Mouse (Mus musculus) lung, embryonic 16.5 days (tissue): ENCODE measurements around the gene Polr2j. TPM values are rescaled to one million over a fixed set of nuclear protein-coding genes. Genes with fewer than 3 reads are reported as not detected.

ENCODE experiments used
- ATAC-seq: fragments of 200-750 bp; cut with Nextera tagmentation; 2 replicates; pipeline ENCODE4 v1.8.0; 2017; ENCODE audit warnings: low read depth, mild to moderate bottlenecking, moderate library complexity
- H3K27ac ChIP-seq: fragments of 300-500 bp; sonication (generic); 2 replicates; pipeline ENCODE4 v1.5.1; 2014; ENCODE audit warnings: mild to moderate bottlenecking, control low read depth, low read length
- H3K27me3 ChIP-seq: fragments of 300-500 bp; sonication (generic); 2 replicates; pipeline ENCODE4 v1.6.1; 2014; ENCODE audit warnings: low read depth, low read length, mixed read lengths; ENCODE audit not compliant: control insufficient read depth, insufficient read depth
- H3K36me3 ChIP-seq: fragments of 300-500 bp; sonication (generic); 2 replicates; pipeline ENCODE4 v1.6.1; 2014; ENCODE audit warnings: low read length; ENCODE audit not compliant: control insufficient read depth, insufficient read depth
- H3K4me1 ChIP-seq: fragments of 300-500 bp; sonication (generic); replicated peaks from 2 replicates; pipeline ENCODE4 v1.6.1; 2014; ENCODE audit warnings: low read length, mixed read lengths; ENCODE audit not compliant: control insufficient read depth, insufficient read depth
- H3K4me2 ChIP-seq: fragments of 300-500 bp; sonication (generic); 2 replicates; pipeline ENCODE4 v1.6.1; 2014; ENCODE audit warnings: low read depth, low read length, control low read depth
- H3K4me3 ChIP-seq: fragments of 300-500 bp; sonication (generic); 2 replicates; pipeline ENCODE4 v1.5.1; 2014; ENCODE audit warnings: mild to moderate bottlenecking, low read length, control low read depth
- H3K9ac ChIP-seq: fragments of 300-500 bp; sonication (generic); 2 replicates; pipeline ENCODE4 v1.6.1; 2014; ENCODE audit warnings: low read length, control low read depth
- H3K9me3 ChIP-seq: fragments of 300-500 bp; sonication (generic); 2 replicates; pipeline ENCODE4 v1.6.1; 2016; ENCODE audit warnings: low read length; ENCODE audit not compliant: control insufficient read depth
- WGBS: fragments of 180-500 bp; shearing (Covaris S2); extraction: QIAGEN DNeasy Blood & Tissue Kit; methylation state at CpG from one replicate; pipeline ENCODE4 v1.1.7; 2014; 5-methylcytosine and 5-hydroxymethylcytosine counted together
- polyA plus RNA-seq: library from polyadenylated mRNA; unstranded; fragments of >200 nt; fragmentation: Nextera tagmentation; extraction: Ambion mirVana; gene quantifications from 2 replicates; pipeline ENCODE4 v1.2.1, GENCODE M21; 2015

The Polr2j gene
- polyA plus RNA-seq, 1 experiment from 2014 or later = 211 TPM

DNA sequence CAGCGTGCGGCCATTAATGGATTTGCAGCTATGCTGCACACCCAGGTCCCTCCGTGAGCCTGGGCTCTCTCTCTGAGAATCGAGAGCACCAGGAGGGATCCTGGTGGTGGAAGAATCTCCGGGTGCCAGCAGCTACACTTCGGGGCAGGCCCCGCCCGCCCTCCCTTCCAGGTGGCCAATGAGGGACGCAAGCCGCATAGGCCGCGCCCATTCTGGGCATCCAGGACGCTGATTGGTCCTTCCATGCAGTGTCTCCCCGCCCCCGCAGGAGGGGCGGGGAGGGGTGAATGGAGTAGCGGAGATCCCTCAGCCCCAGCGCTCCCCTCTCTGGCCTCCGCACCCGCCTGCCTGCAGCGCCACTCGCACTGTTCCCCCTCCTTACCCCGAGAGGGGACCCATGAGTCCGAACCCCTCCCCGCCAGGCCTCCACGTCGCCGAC is 32.7 kb upstream of the Polr2j start, which contains the start of gene Rasa4:
Gene Rasa4 (plus strand): TSS at position 248 of the 439 bp plus-strand sequence.
- H3K9ac ChIP-seq = peak within 1 kb of the TSS; percentile 68
- ATAC-seq = peak; percentile 99
- H3K4me2 ChIP-seq = peak within 1 kb of the TSS; percentile 95
- H3K36me3 ChIP-seq = no peaks in the 10 kb centered on the region
- H3K27me3 ChIP-seq = peaks cover 14% of the 10 kb centered on the region
- no peaks in the 10 kb centered on the region for H3K9me3 ChIP-seq
- WGBS = under 1% methylated on average over 21 of the region's 28 CpGs
- H3K4me1 ChIP-seq = peaks cover 11% of the 10 kb centered on the region; the same call in 1 of the 2 replicates
- no peak within 1 kb of the TSS for H3K27ac ChIP-seq
- peak within 1 kb of the TSS; percentile 59 for H3K4me3 ChIP-seq

DNA sequence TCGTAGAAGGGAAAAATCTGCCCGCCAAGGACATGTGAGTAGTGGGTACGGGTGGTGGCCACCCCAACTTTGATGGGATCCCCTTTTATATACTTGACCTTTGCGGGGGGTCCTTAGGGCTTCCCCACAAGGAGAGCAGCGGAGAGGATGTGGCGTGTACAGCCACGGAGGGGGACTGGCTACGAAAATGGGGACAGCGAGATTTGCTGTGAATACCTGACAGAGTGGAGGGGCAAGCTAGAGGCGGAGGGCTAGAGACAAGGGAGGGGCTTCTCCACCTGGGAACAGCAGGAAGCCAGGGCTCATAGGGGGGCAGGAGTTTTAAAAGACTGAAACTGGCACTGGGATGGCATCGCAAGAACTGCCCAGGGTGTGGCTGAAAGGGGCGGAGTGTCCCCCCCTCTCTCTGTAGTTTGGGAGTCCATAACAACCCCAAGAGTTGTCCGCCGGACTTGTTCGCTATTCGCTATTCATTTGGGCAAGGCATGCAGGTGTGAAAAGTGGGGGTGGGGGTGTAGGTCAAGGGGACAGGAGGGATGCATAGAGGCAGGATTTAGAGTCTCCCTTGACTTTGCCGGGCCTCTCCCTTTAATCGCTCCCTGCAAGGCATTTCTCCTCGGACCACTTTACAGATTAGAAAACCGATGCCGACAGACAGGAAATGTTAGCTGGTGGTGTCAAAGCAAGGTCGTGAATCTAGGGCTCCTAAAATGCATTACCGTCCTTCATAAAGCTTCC is 32.1 kb upstream of the Polr2j start:
- H3K4me2 ChIP-seq = peak overlapping the region; percentile 95
- H3K9ac ChIP-seq = peak overlapping the region; percentile 68
- H3K36me3 ChIP-seq = no peaks in the 10 kb centered on the region
- peaks cover 11% of the 10 kb centered on the region; the same call in 1 of the 2 replicates for H3K4me1 ChIP-seq
- H3K27me3 ChIP-seq = peaks cover 14% of the 10 kb centered on the region
- ATAC-seq = peak; percentile 37
- H3K9me3 ChIP-seq = no peaks in the 10 kb centered on the region
- WGBS = 3% methylated on average over 23 of the region's 23 CpGs
- H3K27ac ChIP-seq = no peak overlapping the region
- H3K4me3 ChIP-seq = peak overlapping the region; percentile 59

DNA sequence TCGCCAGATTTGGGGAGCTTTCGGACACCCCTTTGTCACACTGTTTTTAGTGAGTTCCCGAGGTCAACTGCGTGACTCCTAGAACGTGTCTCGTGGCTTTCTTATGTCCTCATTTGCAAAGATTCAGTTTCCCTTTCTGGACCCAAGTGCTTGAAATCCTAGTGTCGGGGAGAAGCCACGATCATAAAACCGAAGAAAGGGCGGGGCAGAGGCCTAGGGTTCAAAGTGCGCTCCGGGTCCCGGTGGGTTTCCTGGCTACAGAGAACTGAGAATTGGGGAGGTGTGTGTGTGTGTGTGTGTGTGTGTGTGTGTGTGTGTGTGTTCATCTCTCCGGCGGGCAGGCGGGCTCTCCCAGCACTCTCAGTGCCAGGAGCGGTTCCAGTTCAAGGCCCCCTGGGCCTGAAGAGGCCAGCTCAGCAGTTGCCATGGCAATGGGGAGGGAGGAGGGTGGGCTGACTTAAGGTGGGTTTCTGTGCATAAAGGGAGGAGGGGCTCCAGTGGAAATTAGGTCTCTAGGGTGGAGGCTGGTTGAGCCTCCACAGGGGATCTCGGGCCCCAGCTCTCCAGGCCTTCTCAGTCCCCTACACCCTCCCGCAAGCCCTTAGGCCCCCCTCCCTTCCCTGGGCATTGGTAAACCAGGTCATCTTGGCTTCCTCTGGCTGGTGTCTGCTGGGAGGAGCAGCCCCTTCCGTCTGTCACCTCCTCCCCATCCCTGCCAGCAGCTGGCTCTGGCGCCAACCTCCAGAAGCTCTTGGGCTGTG is 31.4 kb upstream of the Polr2j start:
- Histone ChIP-seq H3K4me3 (peak overlapping the region; percentile 59), H3K4me2 (peak overlapping the region; percentile 95), H3K9ac (0 out of 2 replicates have a peak overlapping the region, but pooled peaks have one; percentile 19), H3K4me1 (peaks cover 11% of the 10 kb centered on the region; the same call in 1 of the 2 replicates), H3K36me3 (no peaks in the 10 kb centered on the region), H3K27ac (no peak overlapping the region), H3K9me3 (no peaks in the 10 kb centered on the region), H3K27me3 (peaks cover 14% of the 10 kb centered on the region)
- WGBS = 22% methylated on average over 21 of the region's 21 CpGs
- no peak for ATAC-seq

DNA sequence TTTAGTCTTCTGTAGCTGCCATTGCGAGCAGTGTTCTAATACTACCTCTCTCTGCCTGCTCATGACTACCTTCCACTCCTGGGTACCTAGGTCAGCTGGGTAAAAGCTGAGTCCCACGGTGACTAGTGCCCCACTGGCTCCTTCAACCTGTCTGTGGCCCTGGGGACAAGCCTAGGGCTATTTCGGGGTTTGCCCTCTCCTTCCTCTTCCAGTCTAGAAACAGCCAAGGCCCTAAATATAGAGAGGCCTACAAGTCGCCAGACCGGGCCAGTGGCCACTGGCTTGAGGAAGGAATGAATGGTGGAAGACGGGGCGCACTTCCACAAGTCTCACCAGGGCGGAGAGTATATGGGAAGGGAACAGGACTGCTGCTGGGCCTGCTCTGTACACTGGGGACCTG is 30.1 kb upstream of the Polr2j start:
- no peak overlapping the region for H3K4me2 ChIP-seq
- no peaks in the 10 kb centered on the region for H3K9me3 ChIP-seq
- H3K27ac ChIP-seq = no peak overlapping the region
- H3K27me3 ChIP-seq = peaks cover 14% of the 10 kb centered on the region
- no peak for ATAC-seq
- 92% methylated on average over 8 of the region's 8 CpGs for WGBS
- H3K4me3 ChIP-seq = no peak overlapping the region
- H3K9ac ChIP-seq = no peak overlapping the region
- H3K4me1 ChIP-seq = peaks cover 11% of the 10 kb centered on the region; the same call in 1 of the 2 replicates
- H3K36me3 ChIP-seq = no peaks in the 10 kb centered on the region

DNA sequence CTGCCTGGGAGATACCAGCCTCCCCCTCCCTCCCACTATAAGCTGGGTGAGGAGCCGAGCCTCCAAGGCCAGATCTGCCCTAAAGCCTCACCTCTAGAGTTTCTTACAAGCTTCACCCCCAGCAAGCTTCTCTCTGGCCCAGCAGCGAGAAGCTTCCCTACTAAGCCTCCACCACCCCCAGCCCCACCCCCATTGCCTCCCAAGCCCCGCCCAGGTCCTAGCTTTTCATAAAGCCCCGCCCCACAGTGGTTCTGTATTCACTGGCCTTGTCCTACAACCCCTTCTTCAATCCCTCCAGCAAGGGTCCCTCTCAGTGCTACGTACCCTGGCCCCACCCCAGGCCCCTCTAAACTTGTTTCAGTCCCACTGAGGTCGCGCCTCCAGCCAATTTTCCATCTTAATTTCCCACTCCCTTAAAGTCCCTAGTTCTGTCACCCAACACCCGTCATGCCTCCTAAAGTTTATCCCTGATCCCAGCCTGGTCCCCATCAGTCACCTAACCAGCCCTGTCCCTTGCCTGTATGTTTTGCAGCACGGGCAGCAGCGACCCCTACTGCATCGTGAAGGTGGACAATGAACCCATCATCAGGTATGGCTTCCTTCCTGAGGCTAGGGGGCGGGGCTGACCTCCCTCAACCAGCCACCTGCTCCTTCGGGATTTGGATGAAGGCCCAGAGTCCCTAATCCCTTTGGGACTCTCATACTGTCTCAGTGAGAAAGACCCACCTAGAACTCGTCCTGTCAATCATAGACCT is 27.4 kb upstream of the Polr2j start:
- 13% methylated on average over 14 of the region's 14 CpGs for WGBS
- no peaks in the 10 kb centered on the region for H3K36me3 ChIP-seq
- peaks cover 14% of the 10 kb centered on the region for H3K27me3 ChIP-seq
- no peaks in the 10 kb centered on the region for H3K9me3 ChIP-seq
- H3K9ac ChIP-seq = no peak overlapping the region
- no peak for ATAC-seq
- H3K4me3 ChIP-seq = no peak overlapping the region
- H3K27ac ChIP-seq = no peak overlapping the region
- H3K4me2 ChIP-seq = no peak overlapping the region
- H3K4me1 ChIP-seq = peaks cover 9% of the 10 kb centered on the region; the same call in 1 of the 2 replicates

DNA sequence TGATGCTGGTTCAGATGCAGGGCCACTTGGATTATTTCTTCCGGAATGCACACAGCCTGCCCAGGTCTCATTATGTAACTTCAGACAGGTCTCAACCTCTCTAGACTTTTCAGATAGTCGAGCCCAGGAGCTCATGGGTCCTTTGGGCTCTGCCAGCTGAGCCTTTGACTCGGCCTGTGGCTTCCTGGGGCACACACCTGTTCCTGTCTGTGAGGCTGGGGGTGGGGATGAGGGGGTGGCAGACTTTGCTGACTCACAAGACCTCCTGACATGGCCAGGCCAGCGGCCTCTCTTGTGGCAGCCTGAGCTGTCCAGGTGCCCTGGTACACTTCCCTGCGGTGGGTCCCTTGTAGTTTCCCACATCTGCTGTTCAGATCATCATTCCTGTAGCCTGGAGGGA is 24.5 kb upstream of the Polr2j start:
- no peak for ATAC-seq
- H3K27me3 ChIP-seq = no peaks in the 10 kb centered on the region
- WGBS = 58% methylated on average over 5 of the region's 5 CpGs
- no peaks in the 10 kb centered on the region for H3K36me3 ChIP-seq
- no peak overlapping the region for H3K27ac ChIP-seq
- H3K4me1 ChIP-seq = no peaks in the 10 kb centered on the region
- H3K4me3 ChIP-seq = no peak overlapping the region
- H3K4me2 ChIP-seq = no peak overlapping the region
- H3K9me3 ChIP-seq = no peaks in the 10 kb centered on the region
- no peak overlapping the region for H3K9ac ChIP-seq

DNA sequence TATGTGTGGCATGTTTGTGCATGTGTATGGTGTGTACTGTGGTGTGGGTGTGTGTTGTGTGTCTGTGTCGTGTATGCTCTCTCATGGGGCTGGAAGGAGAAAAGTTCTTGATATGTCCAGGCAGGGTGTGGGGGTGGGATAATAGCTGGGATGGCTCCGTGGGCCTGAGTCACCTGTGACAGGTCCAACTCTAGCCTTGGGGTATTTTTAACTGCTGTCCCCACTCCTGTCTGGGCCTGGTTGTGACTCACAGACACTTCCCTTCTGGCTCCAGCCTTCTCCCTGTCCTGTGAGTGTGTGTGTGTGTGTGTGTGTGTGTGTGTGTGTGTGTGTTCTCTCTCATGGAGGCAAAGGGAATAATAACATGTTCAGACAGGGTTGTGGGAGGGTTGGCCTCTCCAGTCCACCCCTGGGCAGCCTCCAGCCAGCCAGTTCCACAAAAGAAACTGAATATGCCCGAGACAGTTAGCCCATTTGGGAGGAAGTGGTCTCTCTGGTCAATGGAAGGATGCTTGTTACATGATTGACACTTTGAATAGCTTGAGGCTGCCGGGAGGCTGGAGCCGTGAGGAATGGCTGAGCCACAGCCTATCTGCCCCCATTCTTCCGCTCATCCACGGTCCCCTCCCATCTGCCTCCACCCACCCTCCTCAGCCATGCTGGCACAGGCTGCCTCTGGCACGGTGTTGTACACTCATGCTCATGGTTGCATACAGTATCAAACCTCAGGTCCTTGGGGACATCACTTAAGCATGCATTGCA is 22.0 kb upstream of the Polr2j start:
- H3K4me2 ChIP-seq = no peak overlapping the region
- no peaks in the 10 kb centered on the region for H3K4me1 ChIP-seq
- H3K27me3 ChIP-seq = no peaks in the 10 kb centered on the region
- no peak overlapping the region for H3K4me3 ChIP-seq
- 61% methylated on average over 8 of the region's 8 CpGs for WGBS
- no peak overlapping the region for H3K27ac ChIP-seq
- ATAC-seq = no peak
- no peak overlapping the region for H3K9ac ChIP-seq
- no peaks in the 10 kb centered on the region for H3K9me3 ChIP-seq
- no peaks in the 10 kb centered on the region for H3K36me3 ChIP-seq

DNA sequence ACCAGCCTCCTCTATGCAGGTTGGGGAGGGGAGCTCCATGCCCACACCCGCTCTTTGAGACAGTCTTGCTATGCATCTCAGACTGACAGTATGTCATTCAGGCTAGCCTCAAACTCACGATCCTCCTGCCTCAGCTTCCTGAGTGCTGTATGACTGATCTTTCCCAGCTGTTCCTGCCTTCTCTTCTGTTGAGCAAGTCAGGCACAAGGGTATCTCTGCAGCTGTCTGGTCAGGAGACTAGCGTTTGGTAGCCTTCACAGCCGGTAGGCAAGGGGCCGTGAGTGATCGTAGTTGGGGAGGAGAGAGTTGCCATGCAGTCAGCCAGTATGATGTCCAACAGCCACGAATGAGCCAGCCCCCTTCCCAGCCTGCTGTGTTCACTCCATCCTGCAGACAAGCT is 21.3 kb upstream of the Polr2j start:
- no peak overlapping the region for H3K27ac ChIP-seq
- H3K9me3 ChIP-seq = no peaks in the 10 kb centered on the region
- no peaks in the 10 kb centered on the region for H3K4me1 ChIP-seq
- H3K4me2 ChIP-seq = no peak overlapping the region
- H3K9ac ChIP-seq = no peak overlapping the region
- no peaks in the 10 kb centered on the region for H3K36me3 ChIP-seq
- no peaks in the 10 kb centered on the region for H3K27me3 ChIP-seq
- WGBS = 60% methylated on average over 7 of the region's 7 CpGs
- H3K4me3 ChIP-seq = no peak overlapping the region
- no peak for ATAC-seq
